Mouse (Mus musculus): ENCODE measurements around the gene Heg1.

DNA sequence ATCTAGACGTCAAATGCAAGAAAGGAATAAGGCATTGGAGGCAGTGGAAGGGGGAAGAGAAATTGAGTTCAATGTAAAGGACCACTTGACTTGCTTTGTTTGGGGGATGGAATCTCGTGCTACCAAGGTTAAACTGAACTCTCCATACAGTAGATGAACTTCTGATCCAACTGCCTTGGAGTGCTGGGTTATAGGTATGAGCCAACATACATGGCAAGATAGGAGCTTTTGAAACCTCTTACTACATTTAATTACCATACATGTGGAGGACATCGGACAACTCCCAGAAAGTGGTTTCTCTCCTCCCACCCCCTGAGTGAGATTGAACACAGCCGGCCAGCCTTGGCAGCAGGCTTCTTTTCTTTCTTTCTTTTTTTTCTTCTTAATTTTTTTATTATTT, 110.9 kb downstream of the Heg1 start:
- TF ChIP-seq CTCF (IDR thresholded peaks at IDR 0.05; ENCODE audit: borderline replicate concordance, extremely low read depth, insufficient read depth, insufficient read length) (no peak), POLR2A (IDR thresholded peaks at IDR 0.05; ENCODE audit: borderline replicate concordance, extremely low read depth, insufficient read depth, insufficient read length, poor library complexity, severe bottlenecking) (no peak)
